In the genomic region with DNA sequence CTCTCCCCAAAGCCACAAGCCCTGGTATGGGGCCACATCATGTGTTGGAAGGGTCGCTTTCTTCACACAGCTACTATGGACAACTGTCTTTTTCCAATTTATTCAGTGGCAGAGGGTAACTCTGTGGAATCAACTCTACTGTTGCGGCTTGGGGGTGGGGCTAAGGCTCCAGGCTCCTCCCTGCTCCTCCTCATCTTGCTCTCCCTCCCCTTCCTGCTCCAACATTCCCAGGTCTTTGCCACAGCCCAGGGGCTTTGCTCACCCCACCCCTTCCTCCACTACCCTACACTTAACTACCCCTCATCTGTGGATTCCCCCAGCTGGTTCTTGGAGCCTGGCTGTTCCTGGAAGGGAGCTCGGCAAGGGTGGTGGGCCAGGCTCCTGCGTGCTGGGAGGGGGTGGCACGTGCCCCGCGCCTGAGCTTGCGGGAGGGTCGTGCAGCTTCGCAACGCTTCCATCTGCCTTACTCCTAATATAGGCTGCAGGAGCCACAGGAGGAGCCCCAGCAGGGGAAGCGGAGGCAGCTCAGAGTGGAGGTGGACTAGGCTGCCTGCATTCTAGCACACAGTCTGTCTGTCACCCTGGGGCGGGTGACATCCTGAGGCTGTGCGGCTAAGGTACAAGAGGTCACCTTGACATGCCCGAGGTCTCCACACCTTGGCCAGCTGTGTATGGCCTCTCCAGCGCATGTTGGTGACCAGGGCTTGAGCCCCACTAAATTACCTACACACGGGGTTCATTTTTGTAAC, we compare ENCODE assay signal across 11 mouse cellular contexts.
DNase-seq lines count a peak whose midpoint lies in the region; ATAC-seq and TF ChIP-seq lines count a peak whose summit lies in the region.
"Had no signal": no experiment of that assay in that cellular context is flagged by ENCODE, and none has a peak within 500 bp of the region (broad histone marks: within the 10 kb centered on the region; RNA-seq: fewer than 3 reads in every experiment).

No protein-coding gene starts in this region.

- H3K36me3 ChIP-seq in heart, embryonic 12.5 days: no peaks in the 10 kb centered on the region
- H3K36me3 ChIP-seq in heart, adult 2 months (ENCODE audit: control insufficient read depth, insufficient read depth, low read length): no peaks in the 10 kb centered on the region
- H3K36me3 ChIP-seq in midbrain, embryonic 10.5 days: no peaks in the 10 kb centered on the region
- no peaks in the 10 kb centered on the region for H3K36me3 ChIP-seq in midbrain, embryonic 15.5 days (replicated peaks)
- no peaks in the 10 kb centered on the region for H3K36me3 ChIP-seq in intestine, embryonic 15.5 days
- H3K36me3 ChIP-seq in stomach, embryonic 16.5 days (ENCODE audit: control insufficient read depth, insufficient read depth, low read length): no peaks in the 10 kb centered on the region
- H3K36me3 ChIP-seq: liver, embryonic 15.5 days had no signal

- no peak for TF ChIP-seq POLR2A in heart, adult 2 months (IDR thresholded peaks at IDR 0.05; ENCODE audit: insufficient read depth, low read depth, low read length)

- H3K9ac ChIP-seq in heart, embryonic 12.5 days: no peak overlapping the region
- H3K9ac ChIP-seq in heart, adult 2 months (ENCODE audit: low read depth, low read length): no peak overlapping the region
- no peak overlapping the region for H3K9ac ChIP-seq in midbrain, embryonic 15.5 days
- 0 out of 2 replicates have a peak overlapping the region, but pooled peaks have one; percentile 1 for H3K9ac ChIP-seq in intestine, embryonic 15.5 days
- peak overlapping the region; percentile 23; the same call in 1 of the 2 replicates for H3K9ac ChIP-seq in stomach, embryonic 16.5 days (ENCODE audit: low read length)
- H3K9ac ChIP-seq: liver, embryonic 15.5 days had no signal

- DNase-seq in heart, adult 2 months: no peak
- DNase-seq in midbrain, embryonic 10.5 days (ENCODE audit: low spot score): no peak
- DNase-seq in lung, postnatal 10 days: no peak
- no peak for DNase-seq in gastrocnemius, adult 8-10 months (ENCODE audit: low spot score in 2 of 2)
- DNase-seq: thymus, adult 18-20 months had no signal

- TF ChIP-seq CTCF in heart, adult 2 months (IDR thresholded peaks at IDR 0.05): no peak

- no peak overlapping the region for H3K4me3 ChIP-seq in heart, embryonic 12.5 days
- H3K4me3 ChIP-seq in heart, adult 2 months: no peak overlapping the region
- 0 out of 2 replicates have a peak overlapping the region, but pooled peaks have one; percentile 24 for H3K4me3 ChIP-seq in midbrain, embryonic 10.5 days
- H3K4me3 ChIP-seq in midbrain, embryonic 15.5 days: no peak overlapping the region
- H3K4me3 ChIP-seq in intestine, embryonic 15.5 days (replicated peaks): no peak overlapping the region
- no peak overlapping the region for H3K4me3 ChIP-seq in stomach, embryonic 16.5 days (replicated peaks; ENCODE audit: low read length)
- H3K4me3 ChIP-seq: liver, embryonic 15.5 days had no signal

- H3K4me2 ChIP-seq in heart, embryonic 12.5 days: peak overlapping the region; percentile 42
- no peak overlapping the region for H3K4me2 ChIP-seq in midbrain, embryonic 15.5 days
- no peak overlapping the region for H3K4me2 ChIP-seq in intestine, embryonic 15.5 days (replicated peaks)
- H3K4me2 ChIP-seq in stomach, embryonic 16.5 days (ENCODE audit: low read depth, low read length): no peak overlapping the region
- H3K4me2 ChIP-seq: liver, embryonic 15.5 days had no signal

- peaks cover 11% of the 10 kb centered on the region; the same call in 1 of the 2 replicates for H3K4me1 ChIP-seq in heart, embryonic 12.5 days (replicated peaks)
- no peaks in the 10 kb centered on the region for H3K4me1 ChIP-seq in heart, adult 2 months (ENCODE audit: control insufficient read depth, insufficient read depth, low read length)
- peaks cover 33% of the 10 kb centered on the region for H3K4me1 ChIP-seq in midbrain, embryonic 10.5 days
- peaks cover 22% of the 10 kb centered on the region for H3K4me1 ChIP-seq in midbrain, embryonic 15.5 days
- H3K4me1 ChIP-seq in intestine, embryonic 15.5 days (replicated peaks): peaks cover 11% of the 10 kb centered on the region
- no peaks in the 10 kb centered on the region; the same call in 1 of the 2 replicates for H3K4me1 ChIP-seq in stomach, embryonic 16.5 days (ENCODE audit: control insufficient read depth, insufficient read depth, low read length)
- H3K4me1 ChIP-seq: liver, embryonic 15.5 days had no signal

- H3K27ac ChIP-seq in heart, embryonic 12.5 days (ENCODE audit: poor library complexity, severe bottlenecking): no peak overlapping the region
- H3K27ac ChIP-seq in heart, adult 2 months: no peak overlapping the region
- peak overlapping the region; percentile 64 for H3K27ac ChIP-seq in midbrain, embryonic 10.5 days (replicated peaks)
- no peak overlapping the region for H3K27ac ChIP-seq in midbrain, embryonic 15.5 days
- H3K27ac ChIP-seq in intestine, embryonic 15.5 days: no peak overlapping the region
- H3K27ac ChIP-seq in stomach, embryonic 16.5 days (ENCODE audit: low read length): no peak overlapping the region
- H3K27ac ChIP-seq: liver, embryonic 15.5 days had no signal

- 24% methylated on average over 17 of the region's 17 CpGs for WGBS in heart, embryonic 12.5 days
- WGBS in heart, adult 2 months: 33% methylated on average over 17 of the region's 17 CpGs
- WGBS in midbrain, embryonic 10.5 days: 41% methylated on average over 17 of the region's 17 CpGs
- 41% methylated on average over 17 of the region's 17 CpGs for WGBS in midbrain, embryonic 15.5 days
- 39% methylated on average over 17 of the region's 17 CpGs for WGBS in intestine, embryonic 15.5 days
- 32% methylated on average over 17 of the region's 17 CpGs for WGBS in stomach, embryonic 16.5 days

- intact Hi-C loops in heart, adult 2 months (cut with DNase I): no loop called here

- no peak for TF ChIP-seq EP300 in heart, adult 2 months (IDR thresholded peaks at IDR 0.05; ENCODE audit: insufficient read depth, low read depth, low read length)

- ATAC-seq in heart, embryonic 12.5 days (ENCODE audit: insufficient number of reproducible peaks, low FRiP score): peak; percentile 23; the same call in 1 of the 2 replicates
- no peak; the same call in 1 of the 2 replicates for ATAC-seq in midbrain, embryonic 15.5 days (replicated peaks)
- peak; percentile 34; the same call in 1 of the 2 replicates for ATAC-seq in intestine, embryonic 15.5 days
- ATAC-seq in stomach, embryonic 16.5 days (ENCODE audit: insufficient read depth, low FRiP score): no peak
- ATAC-seq: CD4-positive, CD25-positive, alpha-beta regulatory T cell, adult 4 months had no signal

- H3K79me2 ChIP-seq in heart, adult 2 months (replicated peaks; ENCODE audit: control insufficient read depth, insufficient read depth, low read length): no peaks in the 10 kb centered on the region

- peaks cover 13% of the 10 kb centered on the region for H3K27me3 ChIP-seq in heart, embryonic 12.5 days (replicated peaks)
- no peaks in the 10 kb centered on the region for H3K27me3 ChIP-seq in heart, adult 2 months (ENCODE audit: control insufficient read depth, insufficient read depth, low read length)
- H3K27me3 ChIP-seq in midbrain, embryonic 10.5 days (ENCODE audit: low read depth, poor library complexity, severe bottlenecking): no peaks in the 10 kb centered on the region
- no peaks in the 10 kb centered on the region for H3K27me3 ChIP-seq in midbrain, embryonic 15.5 days (replicated peaks)
- H3K27me3 ChIP-seq in intestine, embryonic 15.5 days (replicated peaks): no peaks in the 10 kb centered on the region
- H3K27me3 ChIP-seq in stomach, embryonic 16.5 days (ENCODE audit: control insufficient read depth, insufficient read depth, low read length): no peaks in the 10 kb centered on the region
- H3K27me3 ChIP-seq: liver, embryonic 15.5 days had no signal

- peaks cover 12% of the 10 kb centered on the region; the same call in 1 of the 2 replicates for H3K9me3 ChIP-seq in heart, embryonic 12.5 days (replicated peaks)
- H3K9me3 ChIP-seq in midbrain, embryonic 10.5 days (replicated peaks): no peaks in the 10 kb centered on the region
- no peaks in the 10 kb centered on the region for H3K9me3 ChIP-seq in midbrain, embryonic 15.5 days
- H3K9me3 ChIP-seq in intestine, embryonic 15.5 days: no peaks in the 10 kb centered on the region
- no peaks in the 10 kb centered on the region for H3K9me3 ChIP-seq in stomach, embryonic 16.5 days (replicated peaks; ENCODE audit: control insufficient read depth, low read length)
- H3K9me3 ChIP-seq: liver, embryonic 15.5 days had no signal

Comparison
In these comparisons a context has a peak if more than half of its experiments do, and no peak if none do; other contexts are left out.
1. ATAC-seq: peak in heart, embryonic 12.5 days (single experiment) and intestine, embryonic 15.5 days (single experiment); none in midbrain, embryonic 15.5 days (single experiment) and stomach, embryonic 16.5 days (single experiment).
2. H3K9ac ChIP-seq: peak in intestine, embryonic 15.5 days (single experiment) and stomach, embryonic 16.5 days (single experiment); none in heart, embryonic 12.5 days (single experiment), heart, adult 2 months (single experiment) and midbrain, embryonic 15.5 days (single experiment).